ENCODE assay signal across 11 mouse cellular contexts in the genomic region with DNA sequence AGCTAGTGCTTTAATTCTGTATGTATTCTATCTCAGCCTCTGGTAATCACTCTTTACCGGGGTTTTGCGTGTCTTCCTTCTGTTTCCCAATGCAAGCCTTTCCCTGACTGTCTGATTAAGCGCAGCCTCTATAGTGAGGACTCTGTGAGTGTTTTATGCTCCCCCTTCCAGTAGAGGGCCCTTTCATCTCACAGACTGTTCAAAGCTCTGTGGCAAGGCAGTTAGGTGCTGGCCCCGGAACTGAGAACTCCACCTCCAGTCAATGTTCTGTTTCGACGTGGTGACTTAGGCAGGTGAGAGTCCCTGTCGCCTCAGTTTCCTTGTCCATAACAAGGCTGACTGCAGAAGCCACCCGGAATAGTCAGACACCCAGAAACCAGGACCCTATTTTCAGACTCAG.
DNase-seq lines count a peak whose midpoint lies in the region; ATAC-seq and TF ChIP-seq lines count a peak whose summit lies in the region.
"Had no signal": no experiment of that assay in that cellular context is flagged by ENCODE, and none has a peak within 500 bp of the region (broad histone marks: within the 10 kb centered on the region; RNA-seq: fewer than 3 reads in every experiment).

No protein-coding gene starts in this region.

- no peak for TF ChIP-seq CTCF in thymus, adult 2 months (IDR thresholded peaks at IDR 0.05; ENCODE audit: borderline replicate concordance, control insufficient read depth, extremely low read depth, insufficient read depth, low read length, poor library complexity)

- no peaks in the 10 kb centered on the region for H3K27me3 ChIP-seq in heart, embryonic 14.5 days (ENCODE audit: control insufficient read depth, insufficient read depth, low read length)
- H3K27me3 ChIP-seq in thymus, adult 2 months (ENCODE audit: control insufficient read depth, insufficient read depth, low read length), result no peaks in the 10 kb centered on the region
- H3K27me3 ChIP-seq: neural tube, embryonic 12.5 days; Patski had no signal

- no peaks in the 10 kb centered on the region for H3K36me3 ChIP-seq in heart, embryonic 14.5 days (ENCODE audit: control insufficient read depth, insufficient read depth, low read length)
- no peaks in the 10 kb centered on the region for H3K36me3 ChIP-seq in thymus, adult 2 months (ENCODE audit: control insufficient read depth, insufficient read depth, low read length)
- H3K36me3 ChIP-seq: hindbrain, embryonic 10.5 days; neural tube, embryonic 12.5 days had no signal

- no peak for DNase-seq in heart, adult 11 months
- DNase-seq in thymus, postnatal 0 days (ENCODE audit: low spot score), result peak; percentile 41
- no peak for DNase-seq in thymus, adult 2 months
- peak; percentile 30 for DNase-seq in brain, adult 2 months (ENCODE audit: low read depth, low spot score)
- DNase-seq in adrenal gland, postnatal 10 days, result no peak
- DNase-seq in testis, postnatal 10 days (ENCODE audit: low spot score), result no peak

- H3K4me3 ChIP-seq in heart, embryonic 14.5 days (ENCODE audit: control insufficient read depth in 1 of 2, insufficient read depth in 1 of 2, low read depth in 1 of 2, low read length in 2 of 2), result no peak overlapping the region
- no peak overlapping the region for H3K4me3 ChIP-seq in thymus, adult 2 months (ENCODE audit: control insufficient read depth, insufficient read depth, low read length)
- H3K4me3 ChIP-seq: neural tube, embryonic 12.5 days had no signal

- TF ChIP-seq POLR2A in thymus, adult 2 months (IDR thresholded peaks at IDR 0.05; ENCODE audit: control insufficient read depth, extremely low read depth, insufficient read depth, low read length, poor library complexity), result no peak

- no peak overlapping the region for H3K27ac ChIP-seq in heart, embryonic 14.5 days (replicated peaks in 1 of 2; ENCODE audit: control insufficient read depth in 1 of 2, insufficient read depth in 1 of 2, low read depth in 2 of 2, low read length in 2 of 2)
- no peak overlapping the region for H3K27ac ChIP-seq in thymus, adult 2 months (ENCODE audit: control insufficient read depth, insufficient read depth, low read length)
- H3K27ac ChIP-seq: hindbrain, embryonic 10.5 days; macrophage; neural tube, embryonic 12.5 days had no signal

- no peak for ATAC-seq in heart, embryonic 14.5 days (ENCODE audit: insufficient number of reproducible peaks, insufficient read depth, low FRiP score, low read depth)

- peak overlapping the region; percentile 46; the same call in 1 of the 2 replicates for H3K4me2 ChIP-seq in heart, embryonic 14.5 days (ENCODE audit: low read length)

- H3K9me3 ChIP-seq in heart, embryonic 14.5 days (ENCODE audit: control insufficient read depth, low read length), result no peaks in the 10 kb centered on the region
- H3K9me3 ChIP-seq: hindbrain, embryonic 10.5 days; neural tube, embryonic 12.5 days had no signal

- no peak overlapping the region for H3K9ac ChIP-seq in heart, embryonic 14.5 days (ENCODE audit: low read length)
- H3K9ac ChIP-seq: neural tube, embryonic 12.5 days had no signal

- H3K4me1 ChIP-seq in heart, embryonic 14.5 days (ENCODE audit: control insufficient read depth in 2 of 2, insufficient read depth in 2 of 2, low read length in 2 of 2), result peaks cover 9 to 16% of the 10 kb centered on the region in 2 experiments
- H3K4me1 ChIP-seq in thymus, adult 2 months (replicated peaks; ENCODE audit: control insufficient read depth, insufficient read depth, low read length), result no peaks in the 10 kb centered on the region
- H3K4me1 ChIP-seq: neural tube, embryonic 12.5 days had no signal

- WGBS in heart, embryonic 14.5 days, result 61% methylated on average over 8 of the region's 8 CpGs
- WGBS in thymus, adult 2 months, result 64% methylated on average over 8 of the region's 8 CpGs

Comparison
In these comparisons a context has a peak if more than half of its experiments do, and no peak if none do; other contexts are left out.
1. DNase-seq: peak in thymus, postnatal 0 days (single experiment) and brain, adult 2 months (single experiment); none in heart, adult 11 months (single experiment), thymus, adult 2 months (single experiment), adrenal gland, postnatal 10 days (single experiment) and testis, postnatal 10 days (single experiment).